Mouse (Mus musculus): ENCODE measurements around the gene Ttf2.

Gene Ttf2

GRCm38 (mm10) chr3:100979290-100979689 lies 9.8 kb upstream of the Ttf2 start:
- DNase-seq (ENCODE audit: extremely low spot score, low read depth, low spot score) = no peak

DNA sequence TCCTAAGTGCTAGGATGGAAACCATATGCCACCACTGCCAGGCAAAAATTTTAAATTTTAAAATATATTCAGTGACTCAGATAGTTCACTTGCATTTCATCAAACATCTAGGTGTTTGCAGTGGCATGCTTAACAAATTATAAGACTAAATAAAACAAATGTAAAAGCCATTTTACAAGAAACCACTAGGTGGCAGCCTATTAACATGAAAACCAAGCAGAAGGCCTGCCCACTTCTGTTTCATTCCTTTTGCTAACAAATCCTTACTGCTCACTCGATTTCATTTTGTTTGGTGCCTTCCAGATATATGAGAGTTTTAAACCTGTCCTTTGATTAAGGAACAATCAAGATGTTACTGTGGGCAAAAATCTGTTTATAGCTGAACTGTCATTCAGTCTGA lies 4.4 kb upstream of the Ttf2 start:
- peak; percentile 49 for DNase-seq (ENCODE audit: extremely low spot score, low read depth, low spot score)

- DNase-seq (ENCODE audit: extremely low spot score, low read depth, low spot score) = no peak
Observed at GRCm38 (mm10) chr3:100963849-100964542, 5.5 kb downstream of the Ttf2 start.

- no peak for DNase-seq (ENCODE audit: extremely low spot score, low read depth, low spot score)
Observed at GRCm38 (mm10) chr3:100961501-100961900, 8.0 kb downstream of the Ttf2 start.

DNA sequence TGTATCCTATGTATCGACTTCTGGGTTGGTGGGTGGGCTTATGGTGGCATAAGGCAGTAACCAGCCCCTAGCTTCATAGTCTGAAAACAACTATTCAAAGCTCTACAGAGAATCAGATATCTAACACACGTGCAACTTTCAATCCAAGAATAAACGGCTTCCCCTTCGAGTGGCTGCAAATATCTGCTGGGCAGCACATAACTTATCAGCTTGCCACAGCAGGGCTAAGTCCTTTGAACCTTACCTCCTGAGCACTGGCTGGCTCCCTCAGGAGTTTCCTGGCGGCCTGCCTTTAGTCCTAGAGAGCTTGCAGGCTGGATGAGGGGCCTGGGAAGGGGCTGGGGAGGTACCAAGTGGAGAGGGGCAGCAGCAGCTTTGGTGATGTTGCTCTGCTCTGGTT lies 8.5 kb downstream of the Ttf2 start:
- DNase-seq (ENCODE audit: extremely low spot score, low read depth, low spot score) = no peak

- DNase-seq (ENCODE audit: extremely low spot score, low read depth, low spot score) = no peak
Observed at GRCm38 (mm10) chr3:100954616-100955015, 14.8 kb downstream of the Ttf2 start.

DNA sequence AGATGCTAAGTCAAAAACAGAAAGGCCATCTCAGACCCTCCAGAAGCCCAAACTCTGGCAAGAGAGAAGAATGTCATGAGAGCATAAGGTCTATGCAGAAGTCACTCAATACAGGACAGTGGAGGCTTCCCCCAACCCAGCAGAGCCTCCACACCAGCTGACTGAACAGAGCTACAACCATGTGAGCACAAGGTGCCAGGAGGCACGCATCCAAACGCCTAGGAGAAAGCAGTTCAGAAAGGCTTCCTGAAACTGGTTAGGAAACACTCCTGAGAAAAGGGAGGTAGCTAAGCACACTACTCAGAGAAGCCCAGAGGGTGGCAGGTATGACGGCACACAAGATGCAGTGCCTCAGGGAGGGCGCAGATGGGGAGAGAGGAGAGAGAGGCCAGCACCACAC lies 17.9 kb downstream of the Ttf2 start:
- no peak for DNase-seq (ENCODE audit: extremely low spot score, low read depth, low spot score)

DNA sequence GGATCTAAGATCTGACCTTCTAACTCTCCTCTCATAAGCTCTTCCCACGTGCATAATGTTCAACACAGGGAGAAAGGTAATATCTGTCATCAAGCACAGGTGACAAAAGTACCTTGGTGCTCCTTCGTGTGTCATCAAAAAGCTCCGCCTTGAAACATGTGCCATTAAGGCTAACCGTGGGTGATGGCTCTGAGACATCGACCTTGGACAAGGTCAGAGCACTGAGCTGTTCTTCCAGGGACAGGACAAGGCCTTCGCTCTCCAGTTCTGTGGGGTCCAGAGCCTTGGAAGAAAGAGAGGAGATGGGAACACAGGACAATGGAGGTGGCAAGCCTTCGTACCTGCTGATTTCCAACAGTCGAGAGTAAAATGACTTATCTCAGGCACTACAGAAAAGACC lies 22.2 kb downstream of the Ttf2 start:
- no peak for DNase-seq (ENCODE audit: extremely low spot score, low read depth, low spot score)

DNA sequence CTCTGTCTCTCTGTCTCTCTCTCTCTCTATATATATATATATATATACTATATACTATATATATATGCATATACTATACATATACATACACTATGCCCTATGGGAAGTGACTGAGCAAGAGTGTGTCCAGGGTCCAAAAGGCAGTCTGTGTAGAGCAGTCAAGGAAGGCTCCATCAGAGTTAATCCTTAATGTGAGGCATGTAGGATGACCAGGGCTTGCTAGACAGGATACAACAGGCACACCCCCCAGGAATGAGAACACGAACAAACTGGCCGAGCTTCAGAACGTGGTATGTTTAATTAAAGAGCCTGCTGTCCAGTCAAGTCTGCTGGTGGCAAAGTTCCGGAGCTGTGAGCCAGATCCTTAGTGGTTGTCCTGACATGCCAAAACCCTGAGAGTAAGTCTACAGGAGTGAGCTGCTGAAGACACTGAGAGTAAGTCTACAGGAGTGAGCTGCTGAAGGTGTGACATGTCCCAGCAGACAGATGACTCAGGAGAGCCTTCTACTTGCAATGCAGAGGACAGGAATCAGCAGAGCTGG lies 28.9 kb downstream of the Ttf2 start:
- no peak for DNase-seq (ENCODE audit: extremely low spot score, low read depth, low spot score)

DNA sequence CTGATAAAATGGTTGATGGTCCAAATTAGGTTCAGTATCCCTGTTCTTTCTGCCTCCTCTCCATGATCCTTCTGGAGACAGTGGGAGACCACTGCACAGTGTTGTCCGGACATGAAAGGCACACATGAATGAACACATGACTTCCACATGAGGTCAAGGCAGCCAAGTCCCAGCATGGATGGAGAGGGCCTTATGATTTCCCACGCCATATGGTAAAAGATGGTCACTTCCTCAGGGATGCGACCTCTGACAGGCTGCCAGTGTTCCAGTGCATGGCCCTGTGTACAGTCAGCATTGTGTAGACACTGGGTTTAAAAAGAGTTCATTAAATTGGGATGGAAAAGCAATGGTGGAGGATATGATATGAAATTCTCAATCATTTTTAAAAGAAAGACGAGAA lies 31.3 kb downstream of the Ttf2 start:
- DNase-seq (ENCODE audit: extremely low spot score, low read depth, low spot score) = no peak

- DNase-seq (ENCODE audit: extremely low spot score, low read depth, low spot score) = no peak
Observed at GRCm38 (mm10) chr3:100936201-100936600, 33.3 kb downstream of the Ttf2 start.

- DNase-seq (ENCODE audit: extremely low spot score, low read depth, low spot score) = no peak
Observed at GRCm38 (mm10) chr3:100935521-100935920, 33.9 kb downstream of the Ttf2 start.

GRCm38 (mm10) chr3:100932077-100932944 lies 37.2 kb downstream of the Ttf2 start:
- DNase-seq (ENCODE audit: extremely low spot score, low read depth, low spot score) = no peak

DNA sequence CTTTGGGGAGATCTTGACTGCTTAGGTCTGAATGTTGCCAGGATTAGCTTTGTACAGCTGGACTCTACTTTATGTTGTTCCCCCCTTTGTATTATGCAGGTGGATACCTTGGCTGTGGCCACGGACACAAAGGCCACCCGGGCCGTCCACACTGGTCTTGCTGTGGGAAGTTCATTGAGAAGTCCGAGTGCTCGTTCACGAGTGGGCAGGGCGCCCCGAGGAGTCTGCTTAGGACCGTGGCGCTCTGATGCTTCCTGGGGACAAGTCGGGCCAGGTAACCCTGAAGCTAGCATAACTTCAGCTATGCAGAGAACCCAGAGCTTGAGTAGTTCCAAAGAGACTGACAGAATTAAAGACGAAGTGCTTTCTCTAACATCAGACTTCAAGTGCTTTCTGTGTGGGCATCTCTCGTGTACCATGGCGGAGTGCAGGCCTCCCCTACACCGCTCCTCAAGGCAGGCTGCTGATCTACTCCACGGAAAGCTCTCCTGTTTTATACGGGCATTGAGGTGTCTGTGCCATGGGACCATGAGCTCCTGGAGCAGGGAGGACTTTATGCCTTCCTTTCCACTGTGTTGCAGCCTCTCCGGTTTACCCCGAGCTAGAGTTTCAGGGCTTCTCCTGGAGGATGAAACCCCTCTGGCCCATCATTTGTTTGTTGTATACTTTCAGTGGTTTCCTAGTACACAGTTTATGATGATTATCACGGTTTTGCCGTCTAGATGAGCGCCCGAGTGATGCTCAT lies 38.0 kb downstream of the Ttf2 start:
- no peak for DNase-seq (ENCODE audit: extremely low spot score, low read depth, low spot score)

DNA sequence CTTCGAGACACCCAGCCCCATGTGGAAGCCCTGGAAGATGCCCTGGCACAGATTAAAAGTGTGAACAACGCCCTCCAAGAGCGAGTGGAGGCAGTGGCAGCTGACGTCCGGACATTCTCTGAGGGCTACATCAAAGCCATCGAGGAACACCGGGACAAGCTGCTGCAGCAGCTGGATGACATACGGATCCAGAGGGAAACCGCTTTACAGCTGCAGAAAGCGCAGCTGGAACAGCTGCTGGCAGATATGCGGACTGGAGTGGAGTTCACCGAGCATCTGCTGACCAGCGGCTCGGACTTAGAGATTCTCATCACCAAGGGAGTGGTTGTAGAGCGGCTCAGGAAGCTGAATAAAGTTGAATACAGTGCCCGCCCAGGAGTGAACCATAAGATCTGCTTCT lies 44.3 kb downstream of the Ttf2 start:
- no peak for DNase-seq (ENCODE audit: extremely low spot score, low read depth, low spot score)

GRCm38 (mm10) chr3:100924065-100924732 lies 45.3 kb downstream of the Ttf2 start:
- DNase-seq (ENCODE audit: extremely low spot score, low read depth, low spot score) = no peak

DNA sequence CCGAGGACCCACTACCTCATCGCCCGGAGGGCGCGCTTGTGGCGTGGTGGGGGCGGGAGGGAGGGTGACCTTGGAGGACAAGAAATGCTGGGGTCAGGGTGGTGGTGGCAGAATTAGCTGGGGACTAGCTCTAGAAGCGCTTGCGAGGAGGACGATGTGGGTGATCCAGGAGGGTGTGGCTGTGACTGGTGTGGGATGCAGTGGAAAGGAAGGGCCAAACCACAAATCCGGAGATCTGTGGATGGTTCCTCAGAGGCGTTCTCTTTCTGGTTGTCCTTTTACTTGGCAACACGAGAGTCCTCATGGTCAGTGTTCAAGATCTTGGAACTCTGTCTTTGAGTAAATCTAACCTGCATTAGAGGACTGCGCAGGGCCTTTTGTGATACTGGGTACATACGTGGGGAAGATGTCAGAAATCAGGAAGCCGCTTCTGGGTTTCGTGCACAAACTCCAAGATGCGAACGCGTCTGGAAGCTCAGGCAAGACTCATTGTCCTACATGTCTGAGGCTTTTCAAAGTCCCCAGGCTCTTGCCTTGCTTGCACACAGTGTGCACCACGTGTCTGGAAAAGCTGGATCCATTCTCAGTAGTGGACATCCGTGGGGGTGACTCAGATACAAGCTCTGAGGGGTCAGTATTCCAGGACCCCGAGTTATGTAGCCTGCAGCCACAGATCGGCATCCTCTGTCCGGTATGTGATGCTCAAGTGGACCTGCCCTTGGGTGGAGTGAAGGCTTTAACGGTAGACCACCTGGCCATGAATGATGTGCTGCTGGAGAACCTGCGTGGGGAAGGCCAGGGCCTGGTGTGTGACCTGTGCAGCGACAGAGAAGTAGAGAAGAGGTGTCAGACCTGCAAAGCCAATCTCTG lies 46.7 kb downstream of the Ttf2 start:
- no peak for DNase-seq (ENCODE audit: extremely low spot score, low read depth, low spot score)

DNA sequence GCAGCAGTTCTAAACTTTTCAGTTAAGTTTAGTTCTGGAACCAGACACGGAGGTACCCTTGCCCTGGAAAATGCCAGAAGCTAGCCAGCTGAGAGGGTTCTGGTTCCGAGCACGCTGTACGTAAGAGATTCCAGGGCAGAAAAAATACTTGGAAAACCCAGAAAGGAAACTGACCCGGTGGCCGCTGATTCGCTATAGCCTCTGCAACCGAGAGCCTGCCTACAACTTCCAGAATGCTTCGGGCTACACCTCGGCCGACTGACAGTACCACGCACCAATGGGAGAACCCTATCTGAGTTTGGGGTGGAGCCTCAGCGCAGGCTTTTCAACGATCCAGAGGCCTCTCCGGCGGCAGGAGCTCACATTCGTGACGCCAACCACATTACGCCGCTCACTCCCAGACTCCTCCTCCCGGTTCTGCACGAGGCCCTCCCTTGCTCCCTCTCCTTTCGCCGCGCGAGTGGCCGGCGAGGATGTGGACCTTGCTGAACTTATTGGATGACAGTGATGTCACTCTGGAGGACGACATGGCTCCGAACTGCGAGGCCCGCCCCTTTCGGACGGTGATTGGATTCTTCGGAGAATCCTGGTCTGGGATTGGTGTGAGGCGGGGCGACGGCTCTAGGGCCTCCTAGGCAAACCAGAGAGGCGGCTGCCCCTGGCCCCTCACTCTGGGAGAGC lies 47.5 kb downstream of the Ttf2 start, which contains the start of gene Trim45:
Gene Trim45, plus strand, starts transcription at position 378 of the 681 bp plus-strand sequence.
- peak; percentile 97 for DNase-seq (ENCODE audit: extremely low spot score, low read depth, low spot score)

GRCm38 (mm10) chr3:100920611-100921140 lies 48.8 kb downstream of the Ttf2 start:
- DNase-seq (ENCODE audit: extremely low spot score, low read depth, low spot score) = no peak

Data from hindlimb bud, embryonic 11.5 days (tissue).